In genomic region chr17:12120268-12120667, GRCm38 (mm10) we compare ENCODE assay signal across 8 mouse cellular contexts. TPM values are rescaled to one million over a fixed set of nuclear protein-coding genes. Genes with fewer than 3 reads are reported as not detected.
DNase-seq lines count a peak whose midpoint lies in the region; ATAC-seq and TF ChIP-seq lines count a peak whose summit lies in the region.

No protein-coding gene starts in this region.

- intact Hi-C loops in gastrocnemius, adult 2 months (cut with DNase I) = loop anchor here (10.0 kb wide), 1 partner anchor 85 kb away; no protein-coding TSS in a partner anchor

- H3K9ac ChIP-seq in forebrain, embryonic 16.5 days (replicated peaks; ENCODE audit: low read depth, low read length) = peak overlapping the region; percentile 35; the same call in 1 of the 2 replicates
- H3K9ac ChIP-seq in liver, embryonic 16.5 days (ENCODE audit: low read depth, low read length) = peak overlapping the region; percentile 93

- H3K4me1 ChIP-seq in forebrain, embryonic 16.5 days (replicated peaks; ENCODE audit: control insufficient read depth, insufficient read depth, low read length) = peaks cover 24% of the 10 kb centered on the region
- peaks cover 29% of the 10 kb centered on the region for H3K4me1 ChIP-seq in liver, embryonic 16.5 days (ENCODE audit: control insufficient read depth, low read depth, low read length)

- peaks cover 7% of the 10 kb centered on the region for H3K36me3 ChIP-seq in C2C12 (ENCODE audit: control insufficient read depth, insufficient read depth)
- 0 out of 2 replicates have a peak, but pooled peaks cover 7% of the 10 kb centered on the region for H3K36me3 ChIP-seq in forebrain, embryonic 16.5 days (ENCODE audit: control insufficient read depth, insufficient read depth)
- peaks cover 14% of the 10 kb centered on the region for H3K36me3 ChIP-seq in liver, embryonic 16.5 days (ENCODE audit: control insufficient read depth, insufficient read depth)

- H3ac ChIP-seq in C2C12 (ENCODE audit: control insufficient read depth, insufficient read length, low read depth) = no peak overlapping the region

- H3K4me2 ChIP-seq in forebrain, embryonic 16.5 days (ENCODE audit: low read length) = peak overlapping the region; percentile 95
- H3K4me2 ChIP-seq in liver, embryonic 16.5 days (ENCODE audit: low read depth, low read length) = peak overlapping the region; percentile 98

- H3K9me3 ChIP-seq in forebrain, embryonic 16.5 days (ENCODE audit: control insufficient read depth, low read length) = no peaks in the 10 kb centered on the region
- peaks cover under 1% of the 10 kb centered on the region; the same call in 1 of the 2 replicates for H3K9me3 ChIP-seq in liver, embryonic 16.5 days (replicated peaks; ENCODE audit: control insufficient read depth, low read length)

- peak overlapping the region; percentile 75 for H3K4me3 ChIP-seq in gastrocnemius, adult 2 months
- H3K4me3 ChIP-seq in C2C12 (ENCODE audit: insufficient read depth, poor library complexity, severe bottlenecking) = peak overlapping the region; percentile 66
- H3K4me3 ChIP-seq in forebrain, embryonic 16.5 days (replicated peaks; ENCODE audit: low read length) = peak overlapping the region; percentile 70
- peak overlapping the region; percentile 81 for H3K4me3 ChIP-seq in liver, embryonic 16.5 days (ENCODE audit: low read depth, low read length)

- 25% methylated on average over 5 of the region's 5 CpGs for WGBS in forebrain, embryonic 16.5 days
- WGBS in liver, embryonic 16.5 days (ENCODE audit: insufficient replicate concordance) = 29% methylated on average over 5 of the region's 5 CpGs

- H3K27me3 ChIP-seq in C2C12 (ENCODE audit: control insufficient read depth, insufficient read depth, insufficient read length) = no peaks in the 10 kb centered on the region
- no peaks in the 10 kb centered on the region for H3K27me3 ChIP-seq in forebrain, embryonic 16.5 days (replicated peaks; ENCODE audit: control insufficient read depth, insufficient read depth, low read length)
- H3K27me3 ChIP-seq in liver, embryonic 16.5 days (ENCODE audit: control insufficient read depth, insufficient read depth, low read depth, low read length) = no peaks in the 10 kb centered on the region

- DNase-seq in gastrocnemius, adult 2 months = no peak
- DNase-seq in gastrocnemius, adult 18-20 months (ENCODE audit: low spot score) = no peak
- no peak for DNase-seq in adrenal gland, adult 8-10 months
- no peak for DNase-seq in spleen, postnatal 10 days (ENCODE audit: low spot score in 2 of 2)
- no peak for DNase-seq in gastrocnemius, postnatal 4 days (ENCODE audit: low spot score in 2 of 2)

- peak overlapping the region; percentile 87; the same call in 1 of the 2 replicates for H3K27ac ChIP-seq in gastrocnemius, adult 2 months
- peak overlapping the region; percentile 21; the same call in 1 of the 2 replicates for H3K27ac ChIP-seq in forebrain, embryonic 16.5 days (ENCODE audit: low read length)
- peak overlapping the region; percentile 77 for H3K27ac ChIP-seq in liver, embryonic 16.5 days (ENCODE audit: low read length)

- no peak for TF ChIP-seq CTCF in gastrocnemius, adult 2 months (IDR thresholded peaks at IDR 0.05)
- no peak for TF ChIP-seq CTCF in C2C12 (IDR thresholded peaks at IDR 0.05; ENCODE audit: control insufficient read depth, insufficient read depth, insufficient read length)

- ATAC-seq in forebrain, embryonic 16.5 days = no peak
- no peak; the same call in 1 of the 2 replicates for ATAC-seq in liver, embryonic 16.5 days (ENCODE audit: low read depth)

- H3K79me3 ChIP-seq in C2C12 (ENCODE audit: low read depth) = peaks cover 21% of the 10 kb centered on the region

- H3K79me2 ChIP-seq in C2C12 (ENCODE audit: control insufficient read depth, insufficient read depth) = peaks cover 59% of the 10 kb centered on the region

TF ChIP-seq in C2C12, 6 proteins besides CTCF, POLR2A, EP300 and RAD21:
- no peak for TF ChIP-seq USF1 (IDR thresholded peaks at IDR 0.05; ENCODE audit: low read depth)
- TF ChIP-seq FOSL1 (IDR thresholded peaks at IDR 0.05; ENCODE audit: insufficient read depth, low read length, poor library complexity, severe bottlenecking) = no peak
- TF ChIP-seq MYOD1 (IDR thresholded peaks at IDR 0.05; ENCODE audit: control insufficient read depth, insufficient read length, low read depth) = no peak
- TF ChIP-seq MYOG (IDR thresholded peaks at IDR 0.05; ENCODE audit: control insufficient read depth, extremely low read depth, insufficient read length) = no peak
- TF ChIP-seq CEBPB (IDR thresholded peaks at IDR 0.05; ENCODE audit: low read depth) = no peak
- no peak for TF ChIP-seq MAX (IDR thresholded peaks at IDR 0.05)

RNA-seq across cellular contexts. Expression of gene Agpat4, which starts 1.8 kb away (rescaled TPM):
- 1 to 10 TPM; 2.0 to 3.0 TPM for total RNA-seq in gastrocnemius, adult 2 months (2021)
- 1 to 10 TPM; 1.5 to 2.0 TPM for total RNA-seq in gastrocnemius, adult 18-20 months (2021)
- polyA plus RNA-seq in C2C12 (2012; fragmentation: generic; extraction: Trizol) = 25.3 TPM
- 49.1 and 57.6 TPM in 2 replicates for polyA plus RNA-seq in forebrain, embryonic 16.5 days (2015; fragmentation: Nextera tagmentation; extraction: Ambion mirVana)
- 27.2 and 27.8 TPM in 2 replicates for polyA plus RNA-seq in liver, embryonic 16.5 days (2015; fragmentation: Nextera tagmentation; extraction: Ambion mirVana)
- 100 to 1,000 TPM in 2 of 4 experiments, 10 to 100 TPM in 2; 40.1 to 106 (median 76.9) TPM for total RNA-seq in adrenal gland, adult 8-10 months (2022)
- total RNA-seq in gastrocnemius, postnatal 4 days (2021) = 10 to 100 TPM; 11.2 to 13.5 TPM

Comparison
In these comparisons a context has a peak if more than half of its experiments do, and no peak if none do; other contexts are left out.
1. H3K27ac ChIP-seq: peak in every context shown above with its lines; median percentile 87 in gastrocnemius, adult 2 months; 77 in liver, embryonic 16.5 days; 21 in forebrain, embryonic 16.5 days.